Mouse (Mus musculus) heart, postnatal 0 days (tissue): ENCODE data around the gene Acd. TPM values are rescaled to one million over a fixed set of nuclear protein-coding genes. Genes with fewer than 3 reads are reported as not detected.

Experiments used
- ATAC-seq: fragments of 200-750 bp; cut with Nextera tagmentation; 2 replicates; pipeline ENCODE4 v1.8.0; 2017; ENCODE audit warnings: low read depth, moderate number of reproducible peaks, moderate library complexity; ENCODE audit not compliant: insufficient read depth
- DNase-seq: peaks from one replicate; pipeline ENCODE4 v3.0.0-alpha.2; 2016; ENCODE audit warnings: low spot score
- H3K27ac ChIP-seq: fragments of 300-500 bp; sonication (generic); 2 replicates; pipeline ENCODE4 v1.5.1; 2014; ENCODE audit warnings: low read depth, mild to moderate bottlenecking
- H3K27me3 ChIP-seq: fragments of 300-500 bp; sonication (generic); 2 replicates; pipeline ENCODE4 v1.6.1; 2014; ENCODE audit warnings: low read length, mixed read lengths; ENCODE audit not compliant: control insufficient read depth, insufficient read depth
- H3K36me3 ChIP-seq: fragments of 300-500 bp; sonication (generic); replicated peaks from 2 replicates; pipeline ENCODE4 v1.6.1; 2014; ENCODE audit warnings: low read length, mixed read lengths; ENCODE audit not compliant: control insufficient read depth, insufficient read depth
- H3K4me1 ChIP-seq: fragments of 300-500 bp; sonication (generic); 2 replicates; pipeline ENCODE4 v1.6.1; 2014; ENCODE audit warnings: antibody characterized with exemption; ENCODE audit not compliant: control insufficient read depth, insufficient read depth
- H3K4me2 ChIP-seq: fragments of 300-500 bp; sonication (generic); 2 replicates; pipeline ENCODE4 v1.6.1; 2014; ENCODE audit warnings: low read depth, mild to moderate bottlenecking, low read length, moderate library complexity
- H3K4me3 ChIP-seq: fragments of 300-500 bp; sonication (generic); 2 replicates; pipeline ENCODE4 v1.5.1; 2014; ENCODE audit warnings: low read depth, low read length
- H3K9ac ChIP-seq: fragments of 300-500 bp; sonication (generic); replicated peaks from 2 replicates; pipeline ENCODE4 v1.6.1; 2014; ENCODE audit warnings: low read depth, low read length, mixed read lengths
- H3K9me3 ChIP-seq: fragments of 300-500 bp; sonication (generic); replicated peaks from 2 replicates; pipeline ENCODE4 v1.6.1; 2016; ENCODE audit warnings: low read length; ENCODE audit not compliant: control insufficient read depth
- CTCF ChIP-seq: IDR thresholded peaks from 2 replicates; pipeline ENCODE4 v1.5.1; 2016; ENCODE audit warnings: antibody characterized with exemption, control low read depth, low read depth
- EP300 ChIP-seq: IDR thresholded peaks from 2 replicates; pipeline ENCODE4 v1.6.1; 2016; ENCODE audit warnings: antibody characterized with exemption, low read depth
- WGBS: fragments of 180-500 bp; shearing (Covaris S2); extraction: QIAGEN DNeasy Blood & Tissue Kit; methylation state at CpG from one replicate; pipeline ENCODE4 v1.1.7; 2014; 5-methylcytosine and 5-hydroxymethylcytosine counted together
- polyA plus RNA-seq: library from polyadenylated mRNA; unstranded; fragments of >200 nt; fragmentation: Nextera tagmentation; extraction: Ambion mirVana; gene quantifications from 2 replicates; pipeline ENCODE4 v1.2.1, GENCODE M21; 2015
- total RNA-seq: library from RNA; depleted of rRNA; stranded (reverse); fragments of >200 nt; gene quantifications from 2 replicates; pipeline ENCODE4 v1.2.3, GENCODE M21; 2014; ENCODE audit warnings: low replicate concordance; rRNA removed

The Acd gene
- total and polyA plus RNA-seq, 2 experiments from 2014 or later = 12.8 to 32.1 TPM

DNA sequence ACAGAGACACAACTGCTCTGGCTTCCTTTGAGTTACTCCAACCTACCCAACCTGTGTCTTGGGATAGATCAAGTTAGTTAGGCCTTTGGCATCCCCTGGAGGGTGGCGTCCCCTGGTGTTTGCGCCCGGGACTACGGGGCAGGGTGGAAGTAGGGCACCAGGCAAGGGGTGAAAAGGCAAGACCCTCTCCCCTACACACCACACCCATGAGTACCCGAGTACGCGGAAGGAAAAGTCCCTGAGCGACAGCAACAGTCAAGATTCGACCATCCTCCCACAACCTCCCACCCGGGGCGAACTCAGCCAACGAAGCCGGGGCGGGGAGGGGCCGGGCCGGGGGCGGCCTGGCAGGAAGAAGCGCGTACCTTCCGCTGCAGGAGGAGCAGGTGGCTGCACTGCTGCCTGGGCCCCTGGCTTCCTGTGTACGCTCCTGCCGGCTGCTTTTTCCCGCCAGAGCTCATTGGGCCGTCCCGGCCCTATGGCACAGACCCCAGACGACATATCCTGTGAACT, 15.1 kb downstream of the Acd start, which contains the start of gene Carmil2:
Carmil2 (plus strand) TSS at position 479 of the 513 bp plus-strand sequence.
- peak; percentile 71 for ATAC-seq
- Histone ChIP-seq H3K27me3 (0 out of 2 replicates have a peak, but pooled peaks cover 5% of the 10 kb centered on the region), H3K4me2 (peak within 1 kb of the TSS; percentile 43), H3K4me1 (no peaks in the 10 kb centered on the region), H3K9me3 (no peaks in the 10 kb centered on the region), H3K27ac (peak within 1 kb of the TSS; percentile 22; the same call in 1 of the 2 replicates), H3K36me3 (peaks cover 35% of the 10 kb centered on the region), H3K9ac (no peak within 1 kb of the TSS; the same call in 1 of the 2 replicates), H3K4me3 (peak within 1 kb of the TSS; percentile 22)
- no peak for DNase-seq
- 10% methylated on average over 26 of the region's 26 CpGs for WGBS
- TF ChIP-seq CTCF (peak; percentile 65), EP300 (no peak)

GRCm38 (mm10) chr8:105685325-105685724, 15.6 kb downstream of the Acd start:
- peaks cover 40% of the 10 kb centered on the region for H3K36me3 ChIP-seq
- peak overlapping the region; percentile 43 for H3K4me2 ChIP-seq
- TF ChIP-seq EP300 = no peak
- no peak for TF ChIP-seq CTCF
- no peak overlapping the region for H3K9ac ChIP-seq
- H3K4me3 ChIP-seq = no peak overlapping the region
- WGBS = 74% methylated on average over 7 of the region's 7 CpGs
- 0 out of 2 replicates have a peak, but pooled peaks cover 5% of the 10 kb centered on the region for H3K27me3 ChIP-seq
- H3K9me3 ChIP-seq = no peaks in the 10 kb centered on the region
- ATAC-seq = no peak
- no peaks in the 10 kb centered on the region for H3K4me1 ChIP-seq
- no peak for DNase-seq
- peak overlapping the region; percentile 22; the same call in 1 of the 2 replicates for H3K27ac ChIP-seq

- DNase-seq = no peak
- Histone ChIP-seq H3K36me3 (peaks cover 93% of the 10 kb centered on the region), H3K4me3 (no peak overlapping the region), H3K4me2 (no peak overlapping the region), H3K27ac (no peak overlapping the region), H3K9me3 (no peaks in the 10 kb centered on the region), H3K27me3 (no peaks in the 10 kb centered on the region), H3K9ac (no peak overlapping the region), H3K4me1 (no peaks in the 10 kb centered on the region)
- no peak for ATAC-seq
- TF ChIP-seq CTCF (no peak), EP300 (no peak)
- 75% methylated on average over 1 of the region's 1 CpGs for WGBS
Measured at GRCm38 (mm10) chr8:105677891-105678290, 23.0 kb downstream of the Acd start.

DNA sequence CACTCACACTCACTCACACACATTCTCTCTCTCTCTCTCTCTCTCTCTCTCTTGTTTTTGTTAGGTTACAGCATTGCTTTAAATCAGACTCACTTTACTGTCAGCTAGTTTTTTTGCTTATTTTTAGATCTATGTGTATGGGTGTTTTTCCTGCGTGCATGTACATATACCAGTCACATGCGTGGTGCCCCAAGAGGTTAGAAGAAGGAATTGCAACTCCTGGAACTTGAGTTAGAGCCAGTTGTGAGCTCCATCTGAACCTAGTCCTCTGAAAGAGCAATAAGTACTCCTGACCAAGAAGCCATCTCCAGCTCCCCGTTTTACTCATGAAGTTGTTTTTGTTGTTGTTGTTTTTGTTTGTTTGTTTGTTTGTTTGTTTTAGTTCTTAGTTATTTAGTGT, 39.7 kb downstream of the Acd start:
- Histone ChIP-seq H3K9me3 (no peaks in the 10 kb centered on the region), H3K36me3 (peaks cover 27% of the 10 kb centered on the region), H3K27ac (no peak overlapping the region), H3K27me3 (no peaks in the 10 kb centered on the region), H3K9ac (no peak overlapping the region), H3K4me2 (no peak overlapping the region), H3K4me1 (no peaks in the 10 kb centered on the region), H3K4me3 (no peak overlapping the region)
- WGBS = 61% methylated on average over 3 of the region's 3 CpGs
- no peak for ATAC-seq
- DNase-seq = peak; percentile 69
- peak; percentile 53 for TF ChIP-seq CTCF
- no peak for TF ChIP-seq EP300

DNA sequence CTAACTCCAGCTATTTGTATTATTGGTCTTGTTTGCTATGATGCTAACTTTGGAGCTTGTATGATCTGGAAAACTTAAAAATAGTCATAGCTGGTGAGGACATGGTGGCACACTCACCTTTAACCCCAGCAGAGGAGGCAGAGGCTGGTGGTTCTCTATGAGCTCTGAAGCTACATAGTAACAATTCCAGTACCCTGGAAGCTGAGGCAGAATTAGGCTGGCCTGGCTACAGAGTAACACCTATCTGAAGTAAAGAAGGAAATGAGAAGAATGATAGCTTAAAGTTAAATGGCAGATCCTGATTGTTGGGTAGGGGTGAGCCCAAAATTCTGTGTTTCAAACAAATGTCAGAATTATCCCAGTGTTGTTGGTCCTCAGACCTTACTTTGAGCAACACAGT, 43.3 kb downstream of the Acd start:
- no peaks in the 10 kb centered on the region for H3K9me3 ChIP-seq
- H3K4me3 ChIP-seq = no peak overlapping the region
- ATAC-seq (no peak), DNase-seq (no peak)
- H3K27me3 ChIP-seq = no peaks in the 10 kb centered on the region
- no peak overlapping the region for H3K27ac ChIP-seq
- TF ChIP-seq CTCF (no peak), EP300 (no peak)
- H3K9ac ChIP-seq = no peak overlapping the region
- H3K4me1 ChIP-seq = no peaks in the 10 kb centered on the region
- peaks cover 19% of the 10 kb centered on the region; the same call in 1 of the 2 replicates for H3K36me3 ChIP-seq
- no peak overlapping the region for H3K4me2 ChIP-seq

DNA sequence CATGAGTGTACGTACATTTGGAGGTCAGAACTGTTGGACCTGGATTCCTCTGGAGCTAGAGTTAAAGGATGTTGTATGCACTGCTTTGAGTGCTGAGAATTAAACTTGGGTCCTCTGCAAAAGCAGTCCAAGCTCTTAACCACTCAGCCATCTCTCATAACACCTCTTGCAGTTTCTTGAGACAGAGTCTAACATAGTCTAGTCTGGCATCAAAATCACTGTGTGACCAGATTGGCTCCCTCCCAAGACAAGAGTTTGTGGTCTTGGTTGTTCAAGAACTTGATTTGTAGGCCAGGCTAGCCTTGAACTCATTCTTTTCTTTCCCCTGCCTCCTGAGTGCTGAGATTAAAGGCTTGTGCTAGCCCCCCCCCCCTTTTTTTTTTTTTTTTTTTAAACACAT, 52.0 kb downstream of the Acd start:
- DNase-seq = no peak
- no peaks in the 10 kb centered on the region for H3K27me3 ChIP-seq
- no peak overlapping the region for H3K27ac ChIP-seq
- ATAC-seq = no peak
- H3K4me3 ChIP-seq = no peak overlapping the region
- H3K36me3 ChIP-seq = peaks cover 32% of the 10 kb centered on the region
- no peaks in the 10 kb centered on the region for H3K4me1 ChIP-seq
- H3K9me3 ChIP-seq = no peaks in the 10 kb centered on the region
- H3K9ac ChIP-seq = no peak overlapping the region
- no peak overlapping the region for H3K4me2 ChIP-seq
- 97% methylated on average over 1 of the region's 1 CpGs for WGBS
- TF ChIP-seq EP300 = no peak
- no peak for TF ChIP-seq CTCF

Other genes with a start within 250 kb of the Acd start
- 12.9 and 19.8 TPM in 2 replicates for gene Tppp3, start 229.6 kb downstream of the Acd start, total RNA-seq
- gene Tppp3, start 229.6 kb downstream of the Acd start, polyA plus RNA-seq = 37.8 and 42.3 TPM in 2 replicates
- 37.8 and 56.2 TPM in 2 replicates for gene Zdhhc1, start 204.2 kb downstream of the Acd start, total RNA-seq
- 19.1 TPM in 2 replicates for gene Zdhhc1, start 204.2 kb downstream of the Acd start, polyA plus RNA-seq
- gene Hsd11b2, start 182.3 kb downstream of the Acd start, total RNA-seq = not detected in 2 replicates
- gene Hsd11b2, start 182.3 kb downstream of the Acd start, polyA plus RNA-seq = 0.18 and 0.25 TPM in 2 replicates
- gene Atp6v0d1, start 135.1 kb downstream of the Acd start, total RNA-seq = 52.1 and 60.8 TPM in 2 replicates
- 57.5 and 58.9 TPM in 2 replicates for gene Atp6v0d1, start 135.1 kb downstream of the Acd start, polyA plus RNA-seq
- 10.6 and 15.9 TPM in 2 replicates for gene Ripor1, start 95.8 kb downstream of the Acd start, total RNA-seq
- gene Ripor1, start 95.8 kb downstream of the Acd start, polyA plus RNA-seq = 21.2 and 22.2 TPM in 2 replicates
- gene Ctcf, start 64.5 kb downstream of the Acd start, total RNA-seq = 13.7 and 21.3 TPM in 2 replicates
- gene Ctcf, start 64.5 kb downstream of the Acd start, polyA plus RNA-seq = 42.0 and 42.3 TPM in 2 replicates
- gene Agrp, start 63.7 kb downstream of the Acd start, total RNA-seq = not detected in 2 replicates
- 0.25 and 0.53 TPM in 2 replicates for gene Agrp, start 63.7 kb downstream of the Acd start, polyA plus RNA-seq
- 1.3 and 1.4 TPM in 2 replicates for gene Carmil2, start 14.8 kb downstream of the Acd start, total RNA-seq
- 0.05 and 0.10 TPM in 2 replicates for gene Carmil2, start 14.8 kb downstream of the Acd start, polyA plus RNA-seq
- gene Pard6a, start within 50 bp of the Acd start, total RNA-seq = 14.0 and 15.5 TPM in 2 replicates
- 16.7 and 18.5 TPM in 2 replicates for gene Pard6a, start within 50 bp of the Acd start, polyA plus RNA-seq
- not detected in 2 replicates for gene 4933405L10Rik, start 6.6 kb upstream of the Acd start, total RNA-seq
- gene 4933405L10Rik, start 6.6 kb upstream of the Acd start, polyA plus RNA-seq = not detected in 2 replicates
- 1.1 and 11.1 TPM in 2 replicates for gene Enkd1, start 7.1 kb upstream of the Acd start, total RNA-seq
- 4.0 and 5.9 TPM in 2 replicates for gene Enkd1, start 7.1 kb upstream of the Acd start, polyA plus RNA-seq
- 2.4 and 5.8 TPM in 2 replicates for gene Gfod2, start 57.6 kb upstream of the Acd start, total RNA-seq
- gene Gfod2, start 57.6 kb upstream of the Acd start, polyA plus RNA-seq = 6.5 and 6.6 TPM in 2 replicates
- 8.7 and 10.5 TPM in 2 replicates for gene Ranbp10, start 126.2 kb upstream of the Acd start, total RNA-seq
- 6.1 and 6.7 TPM in 2 replicates for gene Ranbp10, start 126.2 kb upstream of the Acd start, polyA plus RNA-seq
- not detected in 2 replicates for gene Tsnaxip1, start 126.6 kb upstream of the Acd start, total RNA-seq
- gene Tsnaxip1, start 126.6 kb upstream of the Acd start, polyA plus RNA-seq = 0.30 TPM in 1 of 2 replicates, not detected in the other
- 28.3 and 32.2 TPM in 2 replicates for gene Cenpt, start 152.2 kb upstream of the Acd start, total RNA-seq
- gene Cenpt, start 152.2 kb upstream of the Acd start, polyA plus RNA-seq = 11.5 and 12.9 TPM in 2 replicates
- 59.5 and 81.1 TPM in 2 replicates for gene Thap11, start 154.0 kb upstream of the Acd start, total RNA-seq
- gene Thap11, start 154.0 kb upstream of the Acd start, polyA plus RNA-seq = 35.5 and 36.6 TPM in 2 replicates
- gene Nutf2, start 159.5 kb upstream of the Acd start, total RNA-seq = 19.4 and 38.0 TPM in 2 replicates
- gene Nutf2, start 159.5 kb upstream of the Acd start, polyA plus RNA-seq = 135 and 147 TPM in 2 replicates
- gene Edc4, start 179.8 kb upstream of the Acd start, total RNA-seq = 44.3 and 44.9 TPM in 2 replicates
- gene Edc4, start 179.8 kb upstream of the Acd start, polyA plus RNA-seq = 15.1 and 18.1 TPM in 2 replicates
- not detected in 2 replicates for gene Nrn1l, start 192.5 kb upstream of the Acd start, total RNA-seq
- gene Nrn1l, start 192.5 kb upstream of the Acd start, polyA plus RNA-seq = 0.94 and 1.3 TPM in 2 replicates
- 44.2 and 52.4 TPM in 2 replicates for gene Pskh1, start 199.3 kb upstream of the Acd start, total RNA-seq
- 15.4 and 15.6 TPM in 2 replicates for gene Pskh1, start 199.3 kb upstream of the Acd start, polyA plus RNA-seq
- not detected in 2 replicates for gene Ctrl, start 232.8 kb upstream of the Acd start, total RNA-seq
- gene Ctrl, start 232.8 kb upstream of the Acd start, polyA plus RNA-seq = 0.31 and 0.38 TPM in 2 replicates
- gene Psmb10, start 237.3 kb upstream of the Acd start, total RNA-seq = 77.8 and 87.4 TPM in 2 replicates
- 95.3 and 101 TPM in 2 replicates for gene Psmb10, start 237.3 kb upstream of the Acd start, polyA plus RNA-seq
- 0.93 TPM in 1 of 2 replicates, not detected in the other for gene Lcat, start 242.3 kb upstream of the Acd start, total RNA-seq
- 0.51 and 0.56 TPM in 2 replicates for gene Lcat, start 242.3 kb upstream of the Acd start, polyA plus RNA-seq